Mouse (Mus musculus): ENCODE measurements at regions not wholly inside any gene's neighbourhood (a gene's known extent, or its start where the extent isn't known, plus 50 kb on each side); places are given as distances from the start of the nearest gene placed in this dataset.

DNA sequence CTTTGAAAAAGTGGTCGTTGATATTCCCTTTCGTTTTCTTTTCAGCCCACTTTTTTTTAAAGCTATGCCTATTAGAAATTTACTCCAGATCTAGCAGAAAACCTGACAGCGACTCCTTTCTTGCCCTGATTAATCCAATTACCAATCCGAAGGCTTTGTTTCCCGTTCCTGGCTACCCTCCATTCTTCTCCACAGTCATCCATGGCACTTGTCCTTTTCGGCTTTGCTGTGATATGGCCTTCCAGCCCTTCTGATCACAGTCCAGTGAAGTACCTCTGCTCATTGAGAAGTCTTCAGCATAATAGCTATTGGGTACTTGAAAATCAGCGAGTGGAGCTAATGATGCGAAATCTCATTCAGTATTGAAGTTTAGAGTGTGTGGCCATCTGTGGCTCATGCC, 99.0 kb upstream of the Alg10b start:
- TF ChIP-seq GATA1 (IDR thresholded peaks at IDR 0.05; ENCODE audit: borderline replicate concordance, low read length): no peak
- TF ChIP-seq FLI1 (IDR thresholded peaks at IDR 0.05; ENCODE audit: low read length): no peak

Measured in megakaryocyte, embryonic 14.5 days (primary cell).